In the genomic region with DNA sequence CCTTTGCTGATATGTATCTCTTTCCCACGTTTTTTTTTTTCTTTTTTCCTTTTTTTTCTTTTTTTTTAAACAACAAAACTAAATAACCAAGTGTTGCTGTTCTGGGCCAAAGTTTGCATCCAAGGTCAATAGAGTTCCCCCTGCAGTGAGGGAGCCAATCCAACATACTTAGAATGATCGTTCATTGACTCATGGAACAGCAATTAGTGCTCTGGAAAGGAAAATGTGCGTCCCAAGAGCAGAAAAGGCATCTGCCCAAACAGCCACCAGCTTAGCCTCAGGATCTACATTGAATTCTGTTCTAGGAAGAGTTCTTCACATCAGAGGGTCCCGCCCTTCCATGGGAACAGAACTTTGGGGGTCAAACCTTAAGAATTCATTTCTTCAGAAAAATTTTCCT, we compare ENCODE assay signal across 26 mouse cellular contexts.
"Had no signal": no experiment of that assay in that cellular context is flagged by ENCODE, and none has a peak within 500 bp of the region (broad histone marks: within the 10 kb centered on the region; RNA-seq: fewer than 3 reads in every experiment).

No protein-coding gene starts in this region.

- H3K9ac ChIP-seq: heart, embryonic 12.5 days; hindbrain, embryonic 12.5 days; hindbrain, embryonic 14.5 days; intestine, embryonic 15.5 days; limb, embryonic 12.5 days; liver, embryonic 13.5 days; liver, embryonic 15.5 days; liver, postnatal 0 days had no signal

- H3K9me3 ChIP-seq: heart, embryonic 12.5 days; hindbrain, embryonic 10.5 days; hindbrain, embryonic 12.5 days; intestine, embryonic 15.5 days; limb, embryonic 10.5 days; limb, embryonic 12.5 days; liver, embryonic 13.5 days; liver, embryonic 15.5 days had no signal

- H3K36me3 ChIP-seq: heart, embryonic 12.5 days; hindbrain, embryonic 10.5 days; hindbrain, embryonic 12.5 days; intestine, embryonic 15.5 days; limb, embryonic 10.5 days; limb, embryonic 12.5 days; liver, embryonic 13.5 days; liver, embryonic 15.5 days had no signal

- DNase-seq: gastrocnemius, postnatal 14 days; heart, adult 2 months; heart, postnatal 10 days; heart, postnatal 4 days; kidney, adult 18-20 months; kidney, adult 8-10 months; kidney, postnatal 14 days; kidney, postnatal 36 days; layer of hippocampus, adult 9-11 months; layer of hippocampus, postnatal 36 days; liver; liver, embryonic 13.5 days; liver, postnatal 0 days had no signal

- H3K4me3 ChIP-seq: heart, adult 2 months; heart, embryonic 12.5 days; hindbrain, embryonic 10.5 days; hindbrain, embryonic 12.5 days; intestine, embryonic 15.5 days; limb, embryonic 10.5 days; limb, embryonic 12.5 days; liver, embryonic 13.5 days; liver, embryonic 15.5 days had no signal

- H3K27me3 ChIP-seq: heart, embryonic 12.5 days; hindbrain, embryonic 12.5 days; intestine, embryonic 15.5 days; limb, embryonic 12.5 days; liver, embryonic 13.5 days; liver, embryonic 15.5 days had no signal

- H3K4me2 ChIP-seq: heart, embryonic 12.5 days; hindbrain, embryonic 12.5 days; hindbrain, embryonic 14.5 days; intestine, embryonic 15.5 days; limb, embryonic 12.5 days; liver, embryonic 11.5 days; liver, embryonic 13.5 days; liver, embryonic 15.5 days had no signal

- H3K27ac ChIP-seq: heart, adult 2 months; hindbrain, embryonic 10.5 days; hindbrain, embryonic 12.5 days; hindbrain, embryonic 14.5 days; intestine, embryonic 15.5 days; kidney, postnatal 0 days; limb, embryonic 10.5 days; limb, embryonic 12.5 days; liver, embryonic 13.5 days; liver, embryonic 15.5 days had no signal

- ATAC-seq: hindbrain, embryonic 16.5 days; inflammation-experienced regulatory T-cells, adult 6 months; intestine, embryonic 15.5 days; intestine, postnatal 0 days; liver, postnatal 0 days had no signal

- H3K4me1 ChIP-seq: heart, embryonic 12.5 days; hindbrain, embryonic 10.5 days; hindbrain, embryonic 12.5 days; intestine, embryonic 15.5 days; limb, embryonic 10.5 days; limb, embryonic 12.5 days; liver, embryonic 13.5 days; liver, embryonic 15.5 days had no signal
